Mouse (Mus musculus): ENCODE measurements around the gene Pdk3. TPM values are rescaled to one million over a fixed set of nuclear protein-coding genes. Genes with fewer than 3 reads are reported as not detected.

Gene Pdk3
- polyA plus RNA-seq (2015; fragmentation: Nextera tagmentation; extraction: Ambion mirVana), result 20.3 and 21.6 TPM in 2 replicates

DNA sequence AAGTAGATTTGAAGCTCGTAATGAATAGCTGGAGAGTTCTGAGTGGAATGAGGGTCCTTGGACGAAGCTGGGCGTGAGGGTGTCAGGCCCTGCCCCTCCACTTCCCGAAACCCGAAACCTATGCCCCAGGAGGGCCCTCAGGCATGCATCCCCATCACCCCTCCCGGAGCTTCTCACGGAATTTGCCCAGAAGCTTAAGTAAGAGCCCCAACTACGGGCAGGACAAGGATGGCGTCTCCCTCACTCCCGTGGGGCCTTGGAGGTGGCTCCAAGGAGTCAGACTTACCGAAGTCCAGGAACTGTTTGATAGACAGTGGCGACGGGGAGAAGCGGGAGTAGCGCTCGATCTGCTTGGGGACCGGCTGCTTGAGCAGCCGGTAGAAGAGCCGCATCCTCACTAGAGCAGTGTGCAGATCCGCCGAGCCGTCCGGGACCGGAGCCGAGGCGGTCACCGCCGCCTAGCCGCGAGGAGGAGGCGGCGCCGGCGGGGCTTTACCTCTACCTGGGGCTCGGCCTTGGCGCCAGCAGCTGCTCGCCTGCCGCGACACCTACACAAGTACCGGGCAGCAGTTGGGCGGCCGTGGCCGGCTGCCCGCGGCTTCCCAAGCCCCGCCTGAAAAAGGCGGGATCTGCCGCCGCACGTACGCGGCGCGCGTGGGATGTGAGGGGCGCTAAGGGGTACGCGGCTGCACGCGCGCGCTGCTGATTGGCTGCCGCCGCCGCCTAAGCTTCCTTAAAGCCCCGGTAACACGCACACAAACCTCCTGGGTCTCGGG lies at the start of gene Pdk3:
Gene Pdk3, minus strand, starts transcription at position 641 of the 776 bp plus-strand sequence.

Other genes starting within 250 kb of the Pdk3 start
- gene Pola1, start 200.0 kb downstream of the Pdk3 start, polyA plus RNA-seq (2015; fragmentation: Nextera tagmentation; extraction: Ambion mirVana), result 2.6 TPM in 2 replicates
- 14.2 and 16.7 TPM in 2 replicates for gene Pcyt1b, start 177.3 kb downstream of the Pdk3 start, polyA plus RNA-seq (2015; fragmentation: Nextera tagmentation; extraction: Ambion mirVana)
- gene AU015836, start 136.5 kb upstream of the Pdk3 start, polyA plus RNA-seq (2015; fragmentation: Nextera tagmentation; extraction: Ambion mirVana), result not detected in 2 replicates